Mouse (Mus musculus): ENCODE measurements around the gene Ifrd2. TPM values are rescaled to one million over a fixed set of nuclear protein-coding genes. Genes with fewer than 3 reads are reported as not detected.

The Ifrd2 gene
- total RNA-seq, 2 experiments from 2014 or later = 48.5 to 50.4 TPM

- DNase-seq = peak; percentile 73
- no peak for TF ChIP-seq CTCF (IDR thresholded peaks at IDR 0.05)
- Histone ChIP-seq H3K4me3 (peak overlapping the region; percentile 40), H3K27ac (peak overlapping the region; percentile 96)
- intact Hi-C loops (cut with DNase I) = no loop called here
These were observed 12.4 kb downstream of the Ifrd2 start for GRCm38 (mm10) chr9:107599842-107600241.

GRCm38 (mm10) chr9:107600745-107601144 lies 13.3 kb downstream of the Ifrd2 start:
- Histone ChIP-seq H3K27ac (no peak overlapping the region), H3K4me3 (no peak overlapping the region)
- TF ChIP-seq CTCF (IDR thresholded peaks at IDR 0.05) = peak; percentile 47; the same call in 1 of the 2 replicates
- DNase-seq = no peak
- intact Hi-C loops (cut with DNase I) = no loop called here

GRCm38 (mm10) chr9:107601275-107601674 lies 13.8 kb downstream of the Ifrd2 start:
- no peak for DNase-seq
- intact Hi-C loops (cut with DNase I) = no loop called here
- Histone ChIP-seq H3K4me3 (no peak overlapping the region), H3K27ac (peak overlapping the region; percentile 73; the same call in 1 of the 2 replicates)
- no peak for TF ChIP-seq CTCF (IDR thresholded peaks at IDR 0.05)

- no peak; the same call in 1 of the 2 replicates for TF ChIP-seq CTCF (IDR thresholded peaks at IDR 0.05)
- peak; percentile 95 for DNase-seq
- intact Hi-C loops (cut with DNase I) = loop anchor here (1.0 kb wide), 2 partner anchors 42 to 73 kb away; no protein-coding TSS in a partner anchor
- peak overlapping the region; percentile 73 for H3K27ac ChIP-seq
- H3K4me3 ChIP-seq = peak overlapping the region; percentile 47
These were observed 14.7 kb downstream of the Ifrd2 start for GRCm38 (mm10) chr9:107602068-107602648.

GRCm38 (mm10) chr9:107603251-107603650 lies 15.8 kb downstream of the Ifrd2 start:
- intact Hi-C loops (cut with DNase I) = no loop called here
- DNase-seq = no peak
- Histone ChIP-seq H3K4me3 (no peak overlapping the region), H3K27ac (peak overlapping the region; percentile 73; the same call in 1 of the 2 replicates)
- no peak for TF ChIP-seq CTCF (IDR thresholded peaks at IDR 0.05)

GRCm38 (mm10) chr9:107605041-107605661 lies 17.7 kb downstream of the Ifrd2 start:
- peak; percentile 67 for DNase-seq
- Histone ChIP-seq H3K27ac (peak overlapping the region; percentile 99), H3K4me3 (peak overlapping the region; percentile 76)
- intact Hi-C loops (cut with DNase I) = no loop called here
- TF ChIP-seq CTCF (IDR thresholded peaks at IDR 0.05) = no peak

- DNase-seq = peak; percentile 79
- peak overlapping the region; percentile 99 for H3K27ac ChIP-seq
- no peak for TF ChIP-seq CTCF (IDR thresholded peaks at IDR 0.05)
These were observed 19.1 kb downstream of the Ifrd2 start for GRCm38 (mm10) chr9:107606591-107606990.

GRCm38 (mm10) chr9:107607036-107607435 lies 19.6 kb downstream of the Ifrd2 start:
- intact Hi-C loops (cut with DNase I) = no loop called here
- TF ChIP-seq CTCF (IDR thresholded peaks at IDR 0.05) = no peak
- Histone ChIP-seq H3K27ac (peak overlapping the region; percentile 99), H3K4me3 (peak overlapping the region; percentile 76)
- DNase-seq = no peak

More at GRCm38 (mm10) chr9:107606591-107606990, 19.1 kb downstream of the Ifrd2 start:
- peak overlapping the region; percentile 76 for H3K4me3 ChIP-seq
- intact Hi-C loops (cut with DNase I) = no loop called here

- DNase-seq = no peak
- Histone ChIP-seq H3K27ac (peak overlapping the region; percentile 99), H3K4me3 (peak overlapping the region; percentile 76)
- intact Hi-C loops (cut with DNase I) = no loop called here
- TF ChIP-seq CTCF (IDR thresholded peaks at IDR 0.05) = no peak
These were observed 20.3 kb downstream of the Ifrd2 start for GRCm38 (mm10) chr9:107607653-107608245.

GRCm38 (mm10) chr9:107608741-107609432 lies 21.4 kb downstream of the Ifrd2 start, which contains the start of gene Sema3b:
Gene Sema3b, minus strand, starts transcription at chr9:107609229.
- intact Hi-C loops (cut with DNase I) = no loop called here
- Histone ChIP-seq H3K4me3 (peak within 1 kb of the TSS; percentile 76), H3K27ac (peak within 1 kb of the TSS; percentile 99)
- DNase-seq = peak; percentile 75
- TF ChIP-seq CTCF (IDR thresholded peaks at IDR 0.05) = no peak

GRCm38 (mm10) chr9:107609433-107609830 lies 22.0 kb downstream of the Ifrd2 start:
- no peak for TF ChIP-seq CTCF (IDR thresholded peaks at IDR 0.05)
- Histone ChIP-seq H3K27ac (peak overlapping the region; percentile 99), H3K4me3 (no peak overlapping the region; the same call in 1 of the 2 replicates)
- intact Hi-C loops (cut with DNase I) = no loop called here
- DNase-seq = no peak

GRCm38 (mm10) chr9:107611456-107612190 lies 24.2 kb downstream of the Ifrd2 start:
- intact Hi-C loops (cut with DNase I) = loop anchor here (2.0 kb wide), 1 partner anchor 45 kb away; the partner anchor contains the start of gene Hyal2
- H3K4me3 ChIP-seq = peak overlapping the region; percentile 78
- peak overlapping the region; percentile 99 for H3K27ac ChIP-seq
- no peak for TF ChIP-seq CTCF (IDR thresholded peaks at IDR 0.05)
- no peak for DNase-seq
